Mouse (Mus musculus) bone marrow, adult 2 months (tissue): ENCODE measurements at regions not wholly inside any gene's neighbourhood (a gene's known extent, or its start where the extent isn't known, plus 50 kb on each side); places are given as distances from the start of the nearest gene placed in this dataset.
"Not testable (repeated sequence)": the region's sequence is repeated elsewhere in the genome, so short reads cannot be mapped to it uniquely, and the experiment has no call there.

Experiments
- CTCF ChIP-seq: fragments of 200-500 bp; IDR thresholded peaks from 2 replicates; pipeline ENCODE4 v1.5.1; 2011; ENCODE audit warnings: low read length, control low read depth; ENCODE audit not compliant: control insufficient read depth, insufficient read depth
- POLR2A ChIP-seq: fragments of 200-500 bp; IDR thresholded peaks from 2 replicates; pipeline ENCODE4 v1.6.1; 2011; ENCODE audit warnings: low read depth, mild to moderate bottlenecking, control low read depth, low read length, borderline replicate concordance; ENCODE audit not compliant: control insufficient read depth

GRCm38 (mm10) chr12:115276749-115277148 lies 770.8 kb upstream of the Zfp386 start:
- TF ChIP-seq POLR2A, CTCF: not testable (repeated sequence)
